Comparison of ENCODE assay signal across 34 mouse cellular contexts in the genomic region with DNA sequence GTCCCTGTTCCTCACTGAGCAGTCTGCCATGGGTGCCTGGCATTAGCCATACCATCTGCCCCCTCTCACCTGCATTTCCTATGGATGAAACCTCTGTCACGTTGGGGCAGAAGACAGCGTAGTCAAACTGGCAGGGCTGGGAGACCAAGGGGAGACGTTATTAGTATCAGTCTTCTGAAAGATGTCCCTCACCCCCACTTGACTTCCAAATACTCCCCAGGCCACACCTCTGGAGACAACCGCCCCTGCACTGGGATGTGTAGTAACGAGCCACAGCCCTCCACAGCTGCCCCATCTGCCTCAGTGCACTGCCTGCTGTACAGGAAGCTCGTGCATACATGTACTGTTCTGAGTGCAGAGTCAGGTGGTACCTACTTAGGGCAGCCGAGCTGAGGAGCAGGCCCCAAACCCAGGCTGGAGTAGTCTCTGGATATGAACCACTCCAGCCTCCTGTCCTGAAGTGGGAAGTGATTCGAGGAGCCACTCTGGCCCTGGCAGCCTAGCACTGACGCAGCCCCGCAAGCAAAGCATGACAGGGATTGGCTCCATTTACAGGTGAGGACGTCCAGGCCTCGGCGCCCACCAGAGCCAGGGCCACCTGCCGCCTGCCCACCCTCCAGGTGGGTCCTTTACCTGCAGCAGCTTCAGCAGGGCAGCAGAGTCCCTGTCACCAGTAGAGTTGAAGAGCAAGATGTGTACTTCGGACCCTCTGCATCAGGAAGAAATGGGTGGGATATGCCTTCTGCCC. TPM values are rescaled to one million over a fixed set of nuclear protein-coding genes. Genes with fewer than 3 reads are reported as not detected.
"Had no signal": no experiment of that assay in that cellular context is flagged by ENCODE, and none has a peak within 500 bp of the region (broad histone marks: within the 10 kb centered on the region; RNA-seq: fewer than 3 reads in every experiment).

No protein-coding gene starts in this region.

- ATAC-seq: forebrain, embryonic 13.5 days; forebrain, embryonic 14.5 days; forebrain, embryonic 15.5 days; forebrain, embryonic 16.5 days; forebrain, postnatal 0 days had no signal

- DNase-seq: cerebellum, adult 2 months; cerebellum, adult 8-10 months; cerebellum, adult 9-10 months; cerebellum, adult 9-11 months; cerebellum, postnatal 10 days; cerebellum, postnatal 14 days; cerebellum, postnatal 25 days; cerebellum, postnatal 36 days; embryo, embryonic 11 days; forebrain, postnatal 0 days; gastrocnemius, adult 2 months; gastrocnemius, postnatal 10 days; gastrocnemius, postnatal 14 days; gastrocnemius, postnatal 25 days; gastrocnemius, postnatal 36 days; heart, adult 18-20 months; heart, adult 2 months had no signal

- H3K27me3 ChIP-seq: embryonic facial prominence, embryonic 12.5 days; embryonic facial prominence, embryonic 13.5 days; embryonic facial prominence, embryonic 15.5 days; forebrain, embryonic 12.5 days; forebrain, embryonic 13.5 days; forebrain, embryonic 15.5 days had no signal

- H3K4me3 ChIP-seq: embryonic facial prominence, embryonic 10.5 days; embryonic facial prominence, embryonic 12.5 days; embryonic facial prominence, embryonic 13.5 days; embryonic facial prominence, embryonic 15.5 days; erythroblast, embryonic 14.5 days; forebrain, embryonic 10.5 days; forebrain, embryonic 12.5 days; forebrain, embryonic 13.5 days; forebrain, embryonic 15.5 days; gastrocnemius, adult 2 months; heart, adult 2 months had no signal

- H3K27ac ChIP-seq: embryonic facial prominence, embryonic 10.5 days; embryonic facial prominence, embryonic 12.5 days; embryonic facial prominence, embryonic 13.5 days; embryonic facial prominence, embryonic 15.5 days; forebrain, embryonic 10.5 days; forebrain, embryonic 12.5 days; forebrain, embryonic 13.5 days; forebrain, embryonic 15.5 days; gastrocnemius, adult 2 months; heart, adult 2 months had no signal

- H3K9me3 ChIP-seq: embryonic facial prominence, embryonic 10.5 days; embryonic facial prominence, embryonic 12.5 days; embryonic facial prominence, embryonic 13.5 days; embryonic facial prominence, embryonic 15.5 days; forebrain, embryonic 10.5 days; forebrain, embryonic 12.5 days; forebrain, embryonic 13.5 days; forebrain, embryonic 15.5 days had no signal

- H3K4me1 ChIP-seq: forebrain, embryonic 13.5 days; forebrain, embryonic 15.5 days had no signal

- H3K4me2 ChIP-seq: embryonic facial prominence, embryonic 12.5 days; embryonic facial prominence, embryonic 13.5 days; embryonic facial prominence, embryonic 15.5 days; forebrain, embryonic 12.5 days; forebrain, embryonic 13.5 days; forebrain, embryonic 15.5 days had no signal

- H3K9ac ChIP-seq: embryonic facial prominence, embryonic 12.5 days; embryonic facial prominence, embryonic 13.5 days; embryonic facial prominence, embryonic 15.5 days; forebrain, embryonic 12.5 days; forebrain, embryonic 13.5 days; forebrain, embryonic 15.5 days; forebrain, postnatal 0 days had no signal

RNA-seq across cellular contexts. Expression of a gene that starts 56.0 kb away (rescaled TPM):
- total RNA-seq: common myeloid progenitor, adult 5-6 weeks; gastrocnemius, adult 18-20 months; gastrocnemius, adult 2 months; gastrocnemius, adult 8-10 months; gastrocnemius, postnatal 10 days; gastrocnemius, postnatal 14 days; gastrocnemius, postnatal 25 days; gastrocnemius, postnatal 36 days; gastrocnemius, postnatal 4 days; granulocyte monocyte progenitor cell, adult 5-6 weeks; heart, adult 18-20 months; heart, adult 2 months had no signal
- polyA plus RNA-seq: erythroblast, embryonic 14.5 days; gonadal fat pad, adult 2 months; heart, adult 2 months had no signal
